Mouse (Mus musculus) lung, adult 18-20 months (tissue): ENCODE data around the gene Plekhg6.

Experiments
- DNase-seq, 2 experiments: peaks; one replicate each; pipeline ENCODE4 v3.0.0; 2022; ENCODE audit warnings: mixed read lengths in 2 of 2

Plekhg6 gene

DNA sequence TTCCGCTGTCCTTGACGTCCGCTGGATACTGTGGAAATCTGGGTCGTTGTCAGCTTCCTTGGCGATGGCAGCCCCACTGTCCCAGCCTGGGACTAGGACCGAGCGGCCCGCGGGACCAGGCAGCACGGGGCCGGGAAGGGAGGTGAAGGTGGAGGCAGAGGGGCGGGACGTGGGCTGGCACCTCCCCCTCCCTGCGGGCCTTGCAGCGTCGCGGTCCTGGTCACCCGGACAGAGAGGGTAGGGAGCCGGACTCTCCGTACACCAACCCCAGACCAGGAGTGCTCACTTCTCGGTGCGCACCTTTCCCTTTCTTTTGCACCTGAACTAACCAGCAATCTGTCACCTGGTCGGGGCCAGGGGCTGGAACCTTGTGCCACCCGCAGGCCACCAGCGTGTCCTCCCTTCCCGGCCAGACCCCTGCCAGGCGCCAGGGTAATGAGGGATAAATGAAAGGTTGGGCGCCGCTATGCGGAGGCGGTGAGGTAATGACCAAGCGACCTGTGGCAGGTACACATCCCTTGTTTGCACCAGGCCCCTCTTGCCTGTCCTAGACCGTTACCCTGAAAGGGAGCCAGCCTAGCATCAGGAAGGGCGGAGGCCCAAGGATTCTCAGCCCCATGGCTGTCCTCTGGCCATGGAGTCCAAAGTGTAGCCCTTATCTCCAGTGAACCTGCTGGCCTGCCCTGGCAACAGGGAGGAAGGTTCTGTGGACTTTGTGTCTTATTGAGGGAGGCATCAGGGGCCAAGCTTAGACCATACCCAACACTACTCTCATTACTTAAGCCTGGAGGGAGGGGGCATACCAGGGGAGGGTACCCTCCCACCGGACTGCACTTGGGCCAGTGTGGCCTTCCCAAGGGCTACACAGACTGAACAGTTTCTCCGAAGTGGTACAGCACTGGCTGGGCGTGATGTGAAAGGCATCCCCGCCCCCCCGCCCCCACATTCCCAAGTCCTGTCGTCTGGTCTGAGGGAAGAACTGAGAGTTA lies at the start of gene Plekhg6:
Plekhg6 (minus strand) TSS at position 422 of the 989 bp plus-strand sequence.
- DNase-seq: peak; percentile 70 to 78

DNA sequence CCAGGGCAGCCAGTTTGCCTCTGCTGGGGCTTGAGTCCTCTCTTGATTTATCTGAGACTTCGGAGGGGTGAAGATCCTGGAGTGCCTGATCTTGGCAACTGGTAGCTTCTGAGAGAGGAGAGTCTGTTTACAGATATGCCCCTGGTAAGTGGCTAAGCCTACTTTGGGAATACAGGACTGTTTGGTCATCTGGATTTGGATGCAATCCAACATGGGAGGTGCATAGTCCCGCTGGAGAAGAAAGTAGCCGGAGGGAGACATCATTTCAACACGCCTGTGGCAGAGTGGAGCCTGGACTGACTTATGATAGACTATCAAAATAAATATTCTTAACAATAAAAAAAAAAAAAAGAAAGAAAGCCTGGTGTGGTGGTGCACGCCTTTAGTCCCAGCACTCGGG lies 49.1 kb upstream of the Plekhg6 start:
- DNase-seq: peak; percentile 58 to 76

DNA sequence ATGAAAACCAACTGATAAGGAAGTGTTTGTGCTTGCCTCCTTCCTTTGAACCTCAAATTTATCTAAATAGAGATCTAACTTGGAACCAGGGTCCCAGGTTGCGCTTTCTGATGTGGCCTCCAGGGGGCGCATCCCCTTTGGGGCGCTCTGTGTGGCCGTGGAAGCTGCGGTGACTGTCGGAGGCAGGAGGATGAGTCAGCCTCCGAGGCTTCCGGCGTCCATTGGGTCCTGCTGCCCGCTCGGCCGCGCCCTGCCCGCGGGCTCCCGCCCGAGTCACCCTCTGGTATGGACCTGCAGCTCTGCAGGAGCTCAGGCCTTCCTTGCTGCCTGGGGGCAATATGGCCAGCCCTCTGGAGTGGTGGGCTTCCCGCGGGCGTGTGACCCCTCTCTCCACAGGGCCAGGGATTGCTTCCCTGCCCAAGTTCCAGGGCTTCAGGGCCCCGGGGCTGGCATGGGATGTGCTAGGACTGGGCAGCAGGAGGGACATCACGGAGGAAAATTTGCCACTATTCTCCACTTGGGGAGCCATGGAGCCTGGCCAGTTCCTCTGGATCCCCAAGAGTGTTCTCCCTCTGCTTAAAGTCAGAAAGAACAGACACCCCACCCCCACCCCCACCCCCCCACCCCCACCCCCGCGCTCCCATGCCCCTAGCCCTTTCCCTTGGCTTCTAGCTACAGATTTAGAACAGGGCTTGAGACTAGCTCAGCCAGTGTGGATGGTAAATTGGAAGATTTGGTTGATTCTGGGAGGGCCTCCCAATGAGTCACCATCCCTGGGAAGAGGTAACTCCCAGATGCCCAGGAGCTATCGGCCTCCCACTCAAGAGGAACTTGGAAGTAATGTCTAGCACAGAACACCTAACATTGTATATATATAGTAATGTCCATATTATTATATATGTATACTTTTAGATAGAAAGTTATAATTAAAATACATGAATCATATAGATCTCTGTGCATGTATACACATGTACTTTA lies 46.1 kb upstream of the Plekhg6 start:
- DNase-seq: peak; percentile 87 to 89

DNA sequence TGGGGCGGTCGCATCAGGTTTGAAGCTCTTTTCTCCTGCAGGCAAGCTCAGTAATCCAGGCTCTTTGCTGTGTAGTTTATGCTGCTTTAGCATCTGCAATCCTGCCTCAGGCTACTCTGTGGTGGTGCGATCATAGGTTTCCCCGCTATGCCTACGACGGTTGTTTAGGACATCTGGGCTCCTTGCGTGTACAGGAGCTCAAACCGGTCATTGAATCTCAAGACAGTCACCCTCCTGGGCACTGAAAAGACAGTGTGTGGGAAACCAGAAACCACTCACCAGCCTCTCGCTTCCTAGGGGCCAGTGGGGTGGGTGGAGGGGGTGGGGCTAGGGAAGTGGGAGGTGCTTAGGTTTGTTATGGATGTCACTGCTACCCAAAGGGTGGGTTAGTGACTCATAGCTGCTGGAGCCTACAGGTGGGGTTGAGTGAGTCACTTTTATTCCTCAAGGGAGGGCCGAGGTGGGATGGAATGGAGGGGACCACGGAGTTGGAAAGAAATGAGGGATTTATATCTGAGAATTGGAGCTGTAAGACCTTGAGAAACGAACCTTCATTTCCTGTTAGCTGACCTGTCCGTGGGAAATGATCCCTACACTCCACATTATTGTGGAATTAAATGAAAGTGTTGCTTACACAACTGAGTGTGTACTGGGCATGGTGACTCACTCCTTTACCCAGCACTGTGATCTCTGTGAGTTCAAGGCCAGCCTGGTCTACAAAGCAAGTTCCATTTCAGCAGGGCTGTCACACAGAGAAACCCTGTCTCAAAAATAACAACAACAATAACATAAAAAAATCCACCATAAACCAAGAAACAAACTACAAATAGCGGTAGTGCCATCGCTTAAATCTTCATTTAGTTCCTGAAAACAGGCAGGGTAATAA lies 44.9 kb upstream of the Plekhg6 start:
- DNase-seq: no peak

DNA sequence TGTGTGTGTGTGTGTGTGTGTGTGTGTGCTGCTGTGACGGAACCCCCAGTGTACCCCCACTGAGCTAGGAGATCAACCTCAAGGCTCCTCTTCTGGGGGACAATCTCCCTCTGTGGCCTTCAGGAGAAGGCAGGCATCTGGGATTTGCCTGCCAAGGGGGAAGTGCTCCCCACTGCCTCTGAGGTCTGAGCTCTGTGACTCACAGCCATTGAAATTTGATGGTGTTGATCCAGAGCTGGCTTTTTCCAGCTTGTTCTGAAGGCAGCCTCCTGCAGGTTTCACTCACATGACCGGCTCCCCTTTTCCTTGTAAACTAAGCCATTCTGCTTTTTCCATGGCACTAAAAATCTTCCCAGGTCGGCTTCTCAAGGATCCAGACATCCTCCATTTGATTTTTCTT lies 43.6 kb upstream of the Plekhg6 start:
- no peak for DNase-seq

DNA sequence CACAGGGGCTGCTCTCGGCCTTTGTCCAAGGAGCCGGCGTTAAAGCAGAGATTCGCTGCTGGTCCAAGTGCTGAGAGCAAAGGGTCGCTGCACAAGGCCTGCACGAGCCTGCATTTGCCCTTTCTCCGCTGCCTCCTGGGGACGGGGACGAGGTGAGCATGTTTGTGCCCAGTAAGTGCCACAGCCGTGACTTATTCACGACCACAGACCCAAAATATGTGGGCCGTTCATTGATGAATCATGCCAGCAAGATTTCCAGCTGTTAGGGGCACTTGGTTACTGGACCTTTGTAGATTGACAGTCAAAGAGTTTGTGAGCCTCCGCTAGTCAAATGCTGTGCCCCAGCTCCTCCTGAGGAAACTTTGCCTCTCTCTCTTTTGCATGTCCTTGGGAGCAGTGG lies 42.9 kb upstream of the Plekhg6 start:
- no peak for DNase-seq

DNA sequence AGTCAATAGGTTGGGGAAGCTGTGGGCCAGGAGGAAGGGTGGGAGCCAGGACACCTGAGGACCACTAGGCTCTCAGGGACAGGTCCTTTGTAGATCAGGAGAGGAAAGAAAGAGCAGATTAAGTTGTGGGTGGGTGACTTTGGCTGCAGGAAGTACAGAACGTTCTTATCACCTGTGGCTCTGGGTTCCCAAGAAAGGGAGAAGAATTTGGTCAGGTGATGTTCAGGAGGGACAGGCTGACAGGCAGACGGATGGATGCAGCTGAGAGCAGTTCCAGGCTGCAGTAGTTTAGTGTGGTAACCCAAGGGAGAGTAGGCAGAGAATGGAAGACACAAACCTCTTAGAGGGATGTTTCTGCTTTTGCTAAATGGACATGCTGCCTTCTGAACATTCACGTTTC lies 42.5 kb upstream of the Plekhg6 start:
- no peak for DNase-seq

DNA sequence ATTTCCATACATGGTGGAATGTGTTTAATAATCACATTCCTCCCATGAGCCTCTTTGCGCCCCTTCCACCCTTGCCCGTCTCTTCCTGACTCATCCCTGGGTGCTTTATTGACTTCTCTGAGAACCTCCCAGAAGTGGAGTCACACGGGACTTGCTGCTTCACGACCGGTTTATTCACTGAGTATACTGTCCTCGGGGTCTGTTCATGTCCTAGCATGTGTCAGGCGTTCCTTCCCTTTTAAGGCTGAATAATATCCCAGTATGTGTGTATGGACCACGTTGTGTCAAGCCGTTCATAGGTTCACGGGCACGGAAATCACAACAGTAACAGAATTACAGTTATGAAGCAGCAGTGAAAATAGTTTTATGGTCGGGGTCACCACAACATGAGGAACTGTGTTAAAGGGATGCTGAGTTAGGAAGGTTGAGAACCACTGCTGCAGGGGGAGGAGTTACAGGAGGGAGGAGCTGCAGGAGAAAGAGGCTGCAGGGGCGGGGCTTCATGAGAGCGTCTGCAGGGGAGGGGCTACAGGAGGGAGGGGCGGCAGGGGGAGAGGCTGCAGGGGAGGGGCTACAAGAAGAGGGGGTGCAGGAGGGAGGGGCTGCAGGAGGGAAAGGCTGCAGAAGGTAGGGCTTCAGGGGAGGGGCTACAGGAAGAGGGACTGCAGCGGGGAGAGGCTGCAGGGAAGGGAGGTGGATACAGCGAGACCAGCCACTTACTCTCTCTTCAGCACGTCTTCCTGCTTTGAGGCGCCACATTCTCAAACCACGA lies 41.6 kb upstream of the Plekhg6 start:
- peak; percentile 81 to 84 for DNase-seq

DNA sequence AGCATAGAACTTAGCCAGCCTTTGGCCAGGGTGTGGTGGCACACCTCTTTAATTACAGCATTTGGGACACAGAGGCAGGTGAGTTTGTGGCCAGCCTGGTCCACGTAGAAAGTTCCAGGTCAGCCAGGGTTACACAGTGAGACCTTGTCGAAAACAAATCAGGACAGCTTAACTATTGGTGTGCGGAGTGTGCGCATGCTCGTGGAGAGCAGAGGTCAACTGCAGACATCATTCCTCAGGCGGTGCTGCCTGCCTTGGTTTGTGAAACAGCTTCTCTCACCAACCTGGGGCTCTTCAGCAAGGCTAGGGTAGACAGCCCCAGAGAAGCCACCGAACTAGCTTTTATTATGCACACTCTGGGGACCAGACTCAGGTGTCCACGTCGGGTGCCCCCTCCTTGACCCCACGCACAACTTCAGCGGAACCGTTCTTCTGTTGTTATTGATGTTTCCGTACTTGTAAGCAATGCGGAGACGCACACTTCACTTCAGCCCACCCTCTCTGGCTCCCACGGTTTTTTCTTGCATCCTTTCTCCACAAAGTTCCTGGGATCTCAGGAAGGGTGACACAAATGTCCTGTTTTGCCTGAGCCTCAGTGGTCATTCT lies 40.0 kb upstream of the Plekhg6 start:
- no peak for DNase-seq

DNA sequence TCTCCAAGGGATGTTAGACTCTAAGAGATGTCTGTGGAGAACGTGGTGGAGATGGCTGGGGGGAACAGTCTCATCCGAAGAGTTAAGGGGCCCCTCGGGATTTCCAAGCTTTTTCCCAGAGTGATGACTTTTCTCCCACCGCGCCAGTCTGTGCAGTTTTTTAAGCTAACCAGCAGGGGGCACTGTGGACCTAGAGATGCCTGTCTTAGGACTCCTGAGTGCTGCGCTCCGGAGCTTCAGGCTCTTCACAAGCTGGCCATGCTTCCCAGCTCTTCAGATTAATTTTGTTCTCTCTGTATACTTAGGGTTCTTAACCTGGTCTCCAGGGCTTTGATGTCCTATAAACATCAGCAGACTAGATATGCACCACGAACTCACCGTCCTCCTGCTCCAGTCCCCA lies 38.2 kb upstream of the Plekhg6 start:
- DNase-seq: peak; percentile 76 to 84

DNA sequence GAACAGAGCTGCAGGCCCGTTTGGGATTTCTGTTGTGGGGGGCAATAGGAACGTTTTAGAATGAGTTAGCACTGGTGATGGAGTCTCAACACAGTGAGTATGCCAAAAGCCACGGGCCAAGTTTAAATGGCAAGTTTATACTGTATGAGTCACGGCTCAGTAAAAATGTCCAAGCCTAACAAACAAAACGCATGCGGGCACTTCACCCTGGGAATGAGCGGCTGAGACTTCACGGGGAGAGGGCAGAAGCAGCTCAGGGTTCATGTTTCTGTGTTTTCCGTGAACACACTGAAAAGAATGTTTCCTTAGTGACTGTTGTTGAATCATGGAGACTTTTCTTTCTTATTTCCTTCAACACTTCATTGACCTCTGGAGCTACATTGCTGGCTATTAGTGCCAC lies 32.7 kb upstream of the Plekhg6 start:
- peak; percentile 54 to 76 for DNase-seq

DNA sequence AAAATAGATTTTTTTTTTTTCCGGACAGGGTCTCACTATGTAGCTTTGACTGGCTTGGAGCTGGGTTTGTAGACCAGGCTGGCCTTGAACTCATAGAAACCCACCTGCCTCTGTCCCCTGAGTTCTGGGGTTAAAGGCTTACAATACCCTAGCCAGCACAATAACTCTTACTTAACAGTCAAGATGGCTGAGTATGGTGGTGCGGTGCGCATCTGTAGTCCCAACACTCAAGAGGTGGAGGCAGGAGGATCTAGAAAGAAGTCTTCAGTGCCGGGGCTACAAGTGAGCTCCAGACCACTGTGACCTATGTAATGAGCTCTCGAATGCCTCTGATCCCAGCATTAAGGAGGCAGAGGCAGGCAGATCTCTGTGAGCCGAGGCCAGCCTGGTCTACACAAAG lies 31.1 kb upstream of the Plekhg6 start:
- DNase-seq: no peak

DNA sequence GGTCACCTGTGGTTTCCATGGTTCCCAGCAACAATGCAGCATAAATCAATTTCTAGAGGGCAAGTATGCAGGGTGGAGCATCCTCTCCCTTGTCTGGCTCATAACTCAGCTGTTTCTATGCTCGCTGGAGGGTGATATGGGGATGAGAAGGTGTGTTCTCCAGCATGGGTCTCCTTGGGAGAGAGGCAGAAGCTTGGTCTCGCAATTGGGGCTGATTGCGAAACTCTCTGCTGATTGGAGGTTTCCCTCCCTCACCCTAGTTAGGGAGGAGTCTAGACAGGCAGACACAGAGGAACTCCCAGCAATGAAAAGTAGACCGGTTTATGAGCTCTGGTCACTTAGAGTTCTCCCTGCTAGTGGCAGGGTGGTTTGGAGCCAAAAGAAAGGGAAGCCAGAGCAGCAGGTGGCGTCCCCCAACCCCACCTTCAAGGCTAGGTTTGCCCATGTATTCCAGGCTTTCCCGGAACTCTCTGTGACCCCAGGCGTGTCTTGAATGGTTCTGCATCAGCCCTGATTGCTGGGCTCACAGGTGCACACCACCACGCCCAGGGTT lies 30.5 kb upstream of the Plekhg6 start:
- peak; percentile 67 to 78 for DNase-seq

DNA sequence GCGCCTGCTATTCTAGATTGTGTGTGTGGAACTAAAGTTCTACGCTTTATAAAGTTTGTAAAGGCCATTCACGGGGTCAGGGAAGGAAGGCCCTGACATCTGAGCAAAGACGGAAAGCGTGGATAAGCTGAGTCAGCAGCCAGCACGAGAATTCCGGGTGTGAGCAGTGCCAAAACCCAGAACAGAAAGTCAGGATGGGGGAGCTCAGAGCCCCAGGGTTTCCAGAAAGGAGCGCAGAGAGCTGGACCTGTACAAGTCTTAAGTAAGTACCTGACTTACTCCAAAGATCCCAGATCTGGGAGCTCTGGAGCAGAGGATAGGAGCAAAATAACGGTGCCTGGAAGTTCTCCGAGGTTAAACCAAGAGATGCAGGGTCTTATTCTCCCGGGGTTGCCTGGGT lies 30.0 kb upstream of the Plekhg6 start:
- no peak for DNase-seq

DNA sequence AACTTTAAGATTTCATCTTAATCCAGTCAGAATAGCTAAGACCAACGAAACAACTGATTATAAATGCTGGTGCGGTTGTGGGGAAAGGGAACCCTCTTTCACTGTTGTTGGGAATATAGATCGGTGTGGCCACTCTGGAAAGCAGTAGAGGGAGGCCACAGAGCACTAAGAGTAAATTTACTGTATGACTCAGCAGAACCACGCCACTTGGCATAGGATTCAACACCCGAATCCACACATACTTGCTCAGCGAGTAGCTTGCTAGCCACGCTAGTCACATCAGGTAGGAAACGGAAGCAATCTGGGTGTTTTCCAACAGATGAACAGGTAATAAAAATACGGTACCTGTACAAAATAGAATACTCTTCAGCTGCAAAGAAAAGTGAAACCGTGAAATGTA lies 27.1 kb upstream of the Plekhg6 start:
- DNase-seq: peak; percentile 37 to 67

DNA sequence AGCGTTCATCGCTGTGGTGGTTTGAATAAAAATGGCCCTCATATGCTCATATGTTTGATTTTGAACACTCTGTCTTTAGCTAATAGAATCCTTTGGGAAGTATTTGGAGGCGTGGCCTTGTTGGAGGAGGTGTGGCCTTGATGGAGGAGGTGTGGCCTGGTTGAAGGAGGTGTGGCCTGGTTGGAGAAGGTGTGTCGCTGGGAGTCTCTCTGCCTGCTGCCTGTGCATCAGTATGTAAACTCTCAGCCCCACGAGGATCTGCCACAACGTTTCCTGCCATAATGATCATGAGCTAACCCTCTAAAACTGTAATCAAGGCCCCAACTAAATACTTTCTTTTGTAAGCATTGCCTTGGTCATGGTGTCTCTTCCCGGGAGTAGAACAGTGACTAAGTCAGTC lies 26.6 kb upstream of the Plekhg6 start:
- DNase-seq: no peak

DNA sequence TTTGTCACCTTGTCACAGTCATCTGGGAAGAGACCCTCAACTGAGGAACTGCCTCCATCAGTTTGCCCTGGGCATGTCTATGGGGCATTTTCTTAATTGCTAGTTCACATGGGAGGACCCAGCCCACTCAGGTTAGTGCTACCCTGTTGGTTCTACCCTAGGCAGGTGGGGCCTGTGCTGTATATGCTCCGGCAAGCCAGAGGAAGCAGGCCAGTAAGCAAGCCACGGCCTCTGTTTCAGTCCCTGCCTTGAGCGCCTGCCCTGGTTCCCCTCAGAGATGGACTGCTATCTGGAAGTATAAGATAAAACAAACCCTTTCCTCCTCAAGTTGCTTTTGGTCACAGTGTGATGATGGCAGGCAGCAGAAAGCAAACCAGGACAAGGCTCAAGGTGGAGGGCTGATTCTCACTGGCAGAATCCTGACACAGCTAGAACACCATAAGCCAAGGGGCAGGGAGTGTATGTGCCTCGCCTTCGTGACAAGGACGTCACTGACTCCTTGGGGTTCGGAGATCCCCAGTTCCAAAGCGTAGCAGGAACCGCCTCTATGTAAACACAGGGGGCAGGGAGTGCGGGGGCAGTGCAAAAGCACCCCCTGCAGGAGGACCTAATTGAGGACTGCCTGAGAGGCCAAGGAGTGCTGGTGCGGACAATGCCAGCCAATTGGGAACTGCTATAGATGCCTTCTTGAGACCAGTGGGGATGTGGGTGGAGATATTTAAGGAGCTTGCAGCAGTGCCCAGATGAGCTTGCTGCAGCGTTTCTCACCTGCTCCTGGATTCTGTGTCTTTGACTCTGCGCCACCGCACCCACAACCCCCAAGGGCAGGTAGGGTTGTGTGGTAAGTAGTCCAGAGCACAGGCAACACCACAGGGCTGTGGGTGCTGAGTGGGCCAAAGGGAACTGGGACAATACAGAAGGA lies 25.1 kb upstream of the Plekhg6 start:
- no peak for DNase-seq

DNA sequence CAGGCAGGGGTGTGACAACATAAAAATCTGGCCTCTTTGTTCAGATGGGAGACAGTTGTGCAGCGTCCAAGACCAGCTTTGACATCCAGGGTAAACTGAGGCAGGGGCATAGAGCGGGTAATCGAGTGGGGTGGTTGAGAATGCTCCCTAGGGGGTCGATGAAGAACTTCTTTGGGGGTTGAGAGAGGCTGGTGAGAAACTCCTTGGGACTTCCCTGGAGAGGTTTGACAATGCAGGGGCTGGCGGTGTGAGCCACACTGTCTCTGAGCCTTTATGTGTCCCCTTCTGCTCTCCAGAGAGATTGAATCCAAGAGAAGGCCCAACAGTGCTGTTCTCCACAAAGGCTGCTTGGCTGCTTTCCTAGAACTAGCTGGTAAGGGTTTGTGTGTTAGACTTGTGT lies 9.3 kb upstream of the Plekhg6 start:
- no peak for DNase-seq

DNA sequence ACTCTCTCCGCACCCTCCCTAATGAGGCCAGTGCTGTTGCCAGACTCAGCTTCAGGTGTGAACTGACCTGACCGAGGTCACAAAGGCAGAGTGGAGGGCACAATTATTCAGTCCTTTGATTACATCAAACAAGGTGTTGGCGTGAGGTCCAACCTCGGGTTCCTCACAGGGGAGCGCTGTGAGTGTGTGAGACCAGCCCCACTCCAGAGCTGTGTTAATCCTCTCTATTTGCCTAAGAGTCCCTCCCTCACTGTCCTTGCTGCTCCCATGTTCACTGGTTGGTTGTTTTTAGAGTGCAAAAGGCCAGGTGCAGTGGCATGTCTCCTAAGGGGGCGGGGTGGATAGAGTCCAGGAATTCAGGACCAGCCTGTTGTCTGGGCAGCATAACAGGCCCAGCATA lies 5.5 kb upstream of the Plekhg6 start:
- DNase-seq: no peak
